Mouse (Mus musculus) mature B cell (primary cell): ENCODE results near the gene Rnf222.
"Not testable (repeated sequence)": the region's sequence is repeated elsewhere in the genome, so short reads cannot be mapped to it uniquely, and the experiment has no call there.

ENCODE experiments used
- in situ Hi-C: fragments of 300-500 bp; cut with MboI; formaldehyde crosslinking; loops from 2 replicates; pipeline ENCODE4 v1.14.3; 2019

The Rnf222 gene

GRCm38 (mm10) chr11:68908846-68909503, 20.6 kb downstream of the Rnf222 start:
- in situ Hi-C loops: loop anchor here (5.0 to 10.0 kb wide), 2 partner anchors 78 to 216 kb away; partner anchors contain the start of genes 9130213A22Rik, Aloxe3 and Hes7

GRCm38 (mm10) chr11:68911531-68912177, 23.3 kb downstream of the Rnf222 start:
- in situ Hi-C loops: no loop called here

- in situ Hi-C loops: no loop called here
Measured at GRCm38 (mm10) chr11:68914566-68914965, 26.2 kb downstream of the Rnf222 start.

GRCm38 (mm10) chr11:68923191-68923590, 34.8 kb downstream of the Rnf222 start:
- in situ Hi-C loops: no loop called here

- in situ Hi-C loops: no loop called here
Measured at GRCm38 (mm10) chr11:68924749-68925148, 36.4 kb downstream of the Rnf222 start.

GRCm38 (mm10) chr11:68926981-68927380, 38.6 kb downstream of the Rnf222 start, which contains the start of gene Odf4:
TSS of gene Odf4 (minus strand) at chr11:68927081.
- in situ Hi-C loops: no loop called here

- in situ Hi-C loops: no loop called here
Measured at GRCm38 (mm10) chr11:68929947-68930346, 41.6 kb downstream of the Rnf222 start.

GRCm38 (mm10) chr11:68933885-68934507, 45.6 kb downstream of the Rnf222 start:
- in situ Hi-C loops: no loop called here

- in situ Hi-C loops: not testable (repeated sequence)
Measured at GRCm38 (mm10) chr11:68936951-68937350, 48.6 kb downstream of the Rnf222 start.

GRCm38 (mm10) chr11:68939451-68940304, 51.3 kb downstream of the Rnf222 start:
- in situ Hi-C loops: no loop called here

GRCm38 (mm10) chr11:68940516-68940915, 52.2 kb downstream of the Rnf222 start:
- in situ Hi-C loops: no loop called here

GRCm38 (mm10) chr11:68942731-68943130, 54.4 kb downstream of the Rnf222 start:
- in situ Hi-C loops: no loop called here

GRCm38 (mm10) chr11:68945245-68945644, 56.9 kb downstream of the Rnf222 start:
- in situ Hi-C loops: no loop called here
